Mouse (Mus musculus) hindbrain, embryonic 10.5 days (tissue): ENCODE measurements around the gene Gm20503. TPM values are rescaled to one million over a fixed set of nuclear protein-coding genes. Genes with fewer than 3 reads are reported as not detected.

Source experiments
- DNase-seq: peaks from one replicate; pipeline ENCODE4 v3.0.0-alpha.2; 2017; ENCODE audit warnings: low spot score
- H3K27ac ChIP-seq: fragments of 300-500 bp; sonication (generic); 2 replicates; pipeline ENCODE4 v1.5.1; 2016; ENCODE audit warnings: mild to moderate bottlenecking, moderate library complexity
- H3K27me3 ChIP-seq: fragments of 300-500 bp; sonication (generic); 2 replicates; pipeline ENCODE4 v1.6.1; 2016; ENCODE audit warnings: mild to moderate bottlenecking; ENCODE audit not compliant: poor library complexity, insufficient read depth, severe bottlenecking
- H3K36me3 ChIP-seq: fragments of 300-500 bp; sonication (generic); 2 replicates; pipeline ENCODE4 v1.6.1; 2016; ENCODE audit warnings: mild to moderate bottlenecking, moderate library complexity
- H3K4me1 ChIP-seq: fragments of 300-500 bp; sonication (generic); replicated peaks from 2 replicates; pipeline ENCODE4 v1.6.1; 2016; ENCODE audit warnings: mild to moderate bottlenecking
- H3K4me3 ChIP-seq: fragments of 300-500 bp; sonication (generic); 2 replicates; pipeline ENCODE4 v1.5.1; 2016; ENCODE audit warnings: mild to moderate bottlenecking, moderate library complexity
- H3K9me3 ChIP-seq: fragments of 300-500 bp; sonication (generic); 2 replicates; pipeline ENCODE4 v1.6.1; 2016; ENCODE audit warnings: mild to moderate bottlenecking, moderate library complexity
- WGBS: fragments of 180-500 bp; shearing (Covaris S2); methylation state at CpG from one replicate; pipeline ENCODE4 v1.1.7; 2016; 5-methylcytosine and 5-hydroxymethylcytosine counted together
- polyA plus RNA-seq: library from polyadenylated mRNA; unstranded; fragments of >200 nt; fragmentation: Nextera tagmentation; extraction: Ambion mirVana; gene quantifications from 2 replicates; pipeline ENCODE4 v1.2.1, GENCODE M21; 2016

Gene Gm20503
- polyA plus RNA-seq, 1 experiment from 2014 or later, result 10.5 TPM

- peaks cover 8% of the 10 kb centered on the region; the same call in 1 of the 2 replicates for H3K27me3 ChIP-seq
- no peak for DNase-seq
- H3K9me3 ChIP-seq, result no peaks in the 10 kb centered on the region
- 84% methylated on average over 5 of the region's 5 CpGs for WGBS
- no peak overlapping the region for H3K27ac ChIP-seq
- H3K4me1 ChIP-seq, result peaks cover 2% of the 10 kb centered on the region
- no peak overlapping the region for H3K4me3 ChIP-seq
- no peaks in the 10 kb centered on the region for H3K36me3 ChIP-seq
Measured at GRCm38 (mm10) chr4:58992195-58992594, 10.8 kb upstream of the Gm20503 start.

GRCm38 (mm10) chr4:58994762-58995161 is 8.2 kb upstream of the Gm20503 start, which contains the start of gene Dnajc25:
Dnajc25 (plus strand) TSS chr4:58995062.
- H3K27ac ChIP-seq, result no peak within 1 kb of the TSS
- 0 out of 2 replicates have a peak, but pooled peaks cover 4% of the 10 kb centered on the region for H3K27me3 ChIP-seq
- whole genome bisulfite sequencing, result 91% methylated on average over 4 of the region's 4 CpGs
- H3K4me1 ChIP-seq, result no peaks in the 10 kb centered on the region
- DNase-seq, result no peak
- H3K9me3 ChIP-seq, result no peaks in the 10 kb centered on the region
- no peaks in the 10 kb centered on the region for H3K36me3 ChIP-seq
- H3K4me3 ChIP-seq, result no peak within 1 kb of the TSS

- H3K9me3 ChIP-seq, result no peaks in the 10 kb centered on the region
- H3K27ac ChIP-seq, result no peak overlapping the region
- no peaks in the 10 kb centered on the region for H3K4me1 ChIP-seq
- 76% methylated on average over 8 of the region's 8 CpGs for WGBS
- H3K36me3 ChIP-seq, result no peaks in the 10 kb centered on the region
- 0 out of 2 replicates have a peak, but pooled peaks cover 4% of the 10 kb centered on the region for H3K27me3 ChIP-seq
- H3K4me3 ChIP-seq, result no peak overlapping the region
- DNase-seq, result no peak
Measured at GRCm38 (mm10) chr4:58995251-58995693, 7.7 kb upstream of the Gm20503 start.

- Histone ChIP-seq H3K4me3 (no peak overlapping the region), H3K27me3 (0 out of 2 replicates have a peak, but pooled peaks cover 4% of the 10 kb centered on the region), H3K36me3 (no peaks in the 10 kb centered on the region), H3K27ac (no peak overlapping the region), H3K4me1 (no peaks in the 10 kb centered on the region), H3K9me3 (no peaks in the 10 kb centered on the region)
- WGBS, result 84% methylated on average over 5 of the region's 5 CpGs
- DNase-seq, result no peak
Measured at GRCm38 (mm10) chr4:58997081-58997480, 5.9 kb upstream of the Gm20503 start.

- no peak overlapping the region for H3K27ac ChIP-seq
- DNase-seq, result no peak
- WGBS, result 93% methylated on average over 1 of the region's 1 CpGs
- no peaks in the 10 kb centered on the region for H3K36me3 ChIP-seq
- no peaks in the 10 kb centered on the region for H3K9me3 ChIP-seq
- peaks cover 13% of the 10 kb centered on the region for H3K4me1 ChIP-seq
- no peak overlapping the region for H3K4me3 ChIP-seq
- no peaks in the 10 kb centered on the region for H3K27me3 ChIP-seq
Measured at GRCm38 (mm10) chr4:58998688-58999087, 4.3 kb upstream of the Gm20503 start.

GRCm38 (mm10) chr4:58999686-59000085 is 3.3 kb upstream of the Gm20503 start:
- H3K36me3 ChIP-seq, result no peaks in the 10 kb centered on the region
- no peak overlapping the region for H3K4me3 ChIP-seq
- 16% methylated on average over 2 of the region's 2 CpGs for whole genome bisulfite sequencing
- no peak overlapping the region for H3K27ac ChIP-seq
- peaks cover 23% of the 10 kb centered on the region for H3K4me1 ChIP-seq
- DNase-seq, result peak; percentile 63
- H3K27me3 ChIP-seq, result no peaks in the 10 kb centered on the region
- no peaks in the 10 kb centered on the region for H3K9me3 ChIP-seq

- peak; percentile 35 for DNase-seq
- no peaks in the 10 kb centered on the region for H3K36me3 ChIP-seq
- no peaks in the 10 kb centered on the region for H3K27me3 ChIP-seq
- H3K9me3 ChIP-seq, result no peaks in the 10 kb centered on the region
- WGBS, result 2% methylated on average over 2 of the region's 2 CpGs
- H3K27ac ChIP-seq, result no peak overlapping the region
- H3K4me3 ChIP-seq, result no peak overlapping the region
- H3K4me1 ChIP-seq, result peaks cover 32% of the 10 kb centered on the region
Measured at GRCm38 (mm10) chr4:59000614-59001013, 2.4 kb upstream of the Gm20503 start.

- Histone ChIP-seq H3K4me1 (peaks cover 46% of the 10 kb centered on the region), H3K27ac (peak overlapping the region; percentile 92), H3K9me3 (no peaks in the 10 kb centered on the region), H3K36me3 (no peaks in the 10 kb centered on the region), H3K27me3 (no peaks in the 10 kb centered on the region), H3K4me3 (peak overlapping the region; percentile 84)
- no peak for DNase-seq
- 38% methylated on average over 7 of the region's 7 CpGs for WGBS
Measured at GRCm38 (mm10) chr4:59003806-59004200, 793 bp downstream of the Gm20503 start.

GRCm38 (mm10) chr4:59006211-59006610 is 3.2 kb downstream of the Gm20503 start:
- H3K9me3 ChIP-seq, result no peaks in the 10 kb centered on the region
- no peaks in the 10 kb centered on the region for H3K36me3 ChIP-seq
- H3K4me3 ChIP-seq, result no peak overlapping the region
- WGBS, result 65% methylated on average over 8 of the region's 8 CpGs
- no peaks in the 10 kb centered on the region for H3K27me3 ChIP-seq
- no peak overlapping the region for H3K27ac ChIP-seq
- H3K4me1 ChIP-seq, result peaks cover 46% of the 10 kb centered on the region
- peak; percentile 9 for DNase-seq

- DNase-seq, result no peak
- H3K4me1 ChIP-seq, result peaks cover 46% of the 10 kb centered on the region
- WGBS, result 81% methylated on average over 6 of the region's 6 CpGs
- H3K9me3 ChIP-seq, result no peaks in the 10 kb centered on the region
- H3K4me3 ChIP-seq, result no peak overlapping the region
- no peaks in the 10 kb centered on the region for H3K27me3 ChIP-seq
- no peak overlapping the region for H3K27ac ChIP-seq
- H3K36me3 ChIP-seq, result no peaks in the 10 kb centered on the region
Measured at GRCm38 (mm10) chr4:59007016-59007415, 4.0 kb downstream of the Gm20503 start.

GRCm38 (mm10) chr4:59007974-59008373 is 5.0 kb downstream of the Gm20503 start:
- Histone ChIP-seq H3K27ac (no peak overlapping the region), H3K27me3 (no peaks in the 10 kb centered on the region), H3K4me3 (no peak overlapping the region), H3K9me3 (no peaks in the 10 kb centered on the region), H3K36me3 (no peaks in the 10 kb centered on the region), H3K4me1 (peaks cover 40% of the 10 kb centered on the region)
- WGBS, result 84% methylated on average over 5 of the region's 5 CpGs
- DNase-seq, result no peak

GRCm38 (mm10) chr4:59009186-59009585 is 6.2 kb downstream of the Gm20503 start:
- Histone ChIP-seq H3K27me3 (no peaks in the 10 kb centered on the region), H3K4me3 (no peak overlapping the region), H3K9me3 (no peaks in the 10 kb centered on the region), H3K36me3 (0 out of 2 replicates have a peak, but pooled peaks cover 7% of the 10 kb centered on the region), H3K27ac (no peak overlapping the region), H3K4me1 (peaks cover 28% of the 10 kb centered on the region)
- WGBS, result 91% methylated on average over 7 of the region's 7 CpGs
- DNase-seq, result no peak

GRCm38 (mm10) chr4:59009696-59010095 is 6.7 kb downstream of the Gm20503 start:
- no peak overlapping the region for H3K4me3 ChIP-seq
- H3K27ac ChIP-seq, result no peak overlapping the region
- 0 out of 2 replicates have a peak, but pooled peaks cover 8% of the 10 kb centered on the region for H3K36me3 ChIP-seq
- peaks cover 23% of the 10 kb centered on the region for H3K4me1 ChIP-seq
- no peaks in the 10 kb centered on the region for H3K27me3 ChIP-seq
- DNase-seq, result no peak
- 64% methylated on average over 4 of the region's 4 CpGs for WGBS
- no peaks in the 10 kb centered on the region for H3K9me3 ChIP-seq

- Histone ChIP-seq H3K27me3 (no peaks in the 10 kb centered on the region), H3K36me3 (peaks cover 13% of the 10 kb centered on the region; the same call in 1 of the 2 replicates), H3K4me1 (0 out of 2 replicates have a peak, but pooled peaks cover 6% of the 10 kb centered on the region), H3K9me3 (no peaks in the 10 kb centered on the region), H3K27ac (no peak overlapping the region), H3K4me3 (no peak overlapping the region)
- WGBS, result 93% methylated on average over 3 of the region's 3 CpGs
- DNase-seq, result no peak
Measured at GRCm38 (mm10) chr4:59011446-59011845, 8.4 kb downstream of the Gm20503 start.
